Mouse (Mus musculus): ENCODE data around the gene Nt5m. TPM values are rescaled to one million over a fixed set of nuclear protein-coding genes. Genes with fewer than 3 reads are reported as not detected.

Gene Nt5m
- polyA plus RNA-seq, 1 experiment from 2014 or later = 33.2 TPM

- DNase-seq (ENCODE audit: low spot score) = no peak
These were observed 61.7 kb downstream of the Nt5m start for GRCm38 (mm10) chr11:59900995-59901394.

GRCm38 (mm10) chr11:59902045-59902726, 62.9 kb downstream of the Nt5m start:
- no peak for DNase-seq (ENCODE audit: low spot score)

GRCm38 (mm10) chr11:59906521-59907123, 67.4 kb downstream of the Nt5m start:
- DNase-seq (ENCODE audit: low spot score) = no peak

GRCm38 (mm10) chr11:59908446-59908845, 69.2 kb downstream of the Nt5m start:
- no peak for DNase-seq (ENCODE audit: low spot score)

GRCm38 (mm10) chr11:59910586-59910985, 71.3 kb downstream of the Nt5m start:
- no peak for DNase-seq (ENCODE audit: low spot score)

- no peak for DNase-seq (ENCODE audit: low spot score)
These were observed 72.3 kb downstream of the Nt5m start for GRCm38 (mm10) chr11:59911523-59911922.

- DNase-seq (ENCODE audit: low spot score) = no peak
These were observed 74.5 kb downstream of the Nt5m start for GRCm38 (mm10) chr11:59913702-59914101.

GRCm38 (mm10) chr11:59918014-59918413, 78.8 kb downstream of the Nt5m start:
- no peak for DNase-seq (ENCODE audit: low spot score)

GRCm38 (mm10) chr11:59919401-59919800, 80.2 kb downstream of the Nt5m start:
- DNase-seq (ENCODE audit: low spot score) = no peak

- DNase-seq (ENCODE audit: low spot score) = no peak
These were observed 81.1 kb downstream of the Nt5m start for GRCm38 (mm10) chr11:59920331-59920730.

GRCm38 (mm10) chr11:59921265-59921664, 82.0 kb downstream of the Nt5m start:
- no peak for DNase-seq (ENCODE audit: low spot score)

GRCm38 (mm10) chr11:59930031-59930430, 90.8 kb downstream of the Nt5m start:
- DNase-seq (ENCODE audit: low spot score) = no peak

Other genes with a start within 250 kb of the Nt5m start
- not detected in 2 replicates for gene Olfr223, start 246.2 kb upstream of the Nt5m start, polyA plus RNA-seq (2015; fragmentation: Nextera tagmentation; extraction: Ambion mirVana)
- 46.7 and 55.6 TPM in 2 replicates for gene Mprip, start 178.1 kb upstream of the Nt5m start, polyA plus RNA-seq (2015; fragmentation: Nextera tagmentation; extraction: Ambion mirVana)
- gene Pld6, start 51.8 kb upstream of the Nt5m start, polyA plus RNA-seq (2015; fragmentation: Nextera tagmentation; extraction: Ambion mirVana) = 1.4 and 1.6 TPM in 2 replicates
- gene Flcn, start 29.4 kb upstream of the Nt5m start, polyA plus RNA-seq (2015; fragmentation: Nextera tagmentation; extraction: Ambion mirVana) = 31.4 and 32.2 TPM in 2 replicates
- 195 and 198 TPM in 2 replicates for gene Cops3, start 391 bp downstream of the Nt5m start, polyA plus RNA-seq (2015; fragmentation: Nextera tagmentation; extraction: Ambion mirVana)
- 38.1 and 38.6 TPM in 2 replicates for gene Med9, start 108.8 kb downstream of the Nt5m start, polyA plus RNA-seq (2015; fragmentation: Nextera tagmentation; extraction: Ambion mirVana)
- gene Rasd1, start 125.5 kb downstream of the Nt5m start, polyA plus RNA-seq (2015; fragmentation: Nextera tagmentation; extraction: Ambion mirVana) = 1.6 and 2.1 TPM in 2 replicates
- gene Pemt, start 207.0 kb downstream of the Nt5m start, polyA plus RNA-seq (2015; fragmentation: Nextera tagmentation; extraction: Ambion mirVana) = 7.0 and 9.2 TPM in 2 replicates

Measured in thymus, postnatal 0 days (tissue).